In the genomic region with DNA sequence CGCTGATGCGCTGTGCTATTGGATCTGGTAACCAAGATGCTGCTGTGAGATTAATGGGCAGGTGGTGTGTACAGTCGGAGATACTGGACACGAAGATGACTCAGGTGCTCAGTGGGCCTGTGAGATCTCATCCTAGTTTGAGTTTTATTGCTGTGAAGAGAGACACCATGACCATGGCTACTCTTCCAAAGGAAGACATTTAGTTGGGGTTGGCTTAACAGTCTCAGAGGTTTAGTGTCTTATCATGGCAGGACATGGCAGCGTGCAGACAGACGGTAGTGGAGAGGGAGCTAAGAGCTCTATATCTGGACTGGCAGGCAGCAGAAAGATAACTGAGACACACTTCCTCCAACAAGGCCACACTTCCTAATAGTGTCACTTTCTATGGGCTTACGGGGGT, we compare ENCODE assay signal across 20 mouse cellular contexts. TPM values are rescaled to one million over a fixed set of nuclear protein-coding genes. Genes with fewer than 3 reads are reported as not detected.
DNase-seq lines count a peak whose midpoint lies in the region; ATAC-seq and TF ChIP-seq lines count a peak whose summit lies in the region.
"Had no signal": no experiment of that assay in that cellular context is flagged by ENCODE, and none has a peak within 500 bp of the region (broad histone marks: within the 10 kb centered on the region; RNA-seq: fewer than 3 reads in every experiment).

No protein-coding gene starts in this region.

- H3K36me3 ChIP-seq in heart, embryonic 11.5 days (ENCODE audit: control insufficient read depth, insufficient read depth, low read length), result peaks cover 16% of the 10 kb centered on the region
- H3K36me3 ChIP-seq in MEL (ENCODE audit: control insufficient read depth in 1 of 2, insufficient read depth in 2 of 2, low read length in 2 of 2), result peaks cover 0 to 23% of the 10 kb centered on the region in 2 experiments; a peak in 2 of 4 replicates
- H3K36me3 ChIP-seq in erythroblast, embryonic 14.5 days (ENCODE audit: control insufficient read depth), result peaks cover 72% of the 10 kb centered on the region
- peaks cover 19% of the 10 kb centered on the region for H3K36me3 ChIP-seq in liver, embryonic 16.5 days (ENCODE audit: control insufficient read depth, insufficient read depth)
- H3K36me3 ChIP-seq in forebrain, embryonic 14.5 days (ENCODE audit: control insufficient read depth, insufficient read depth, low read length), result peaks cover 52% of the 10 kb centered on the region

- no peak overlapping the region; the same call in 1 of the 2 replicates for H3K27ac ChIP-seq in heart, embryonic 11.5 days (ENCODE audit: low read depth, low read length)
- H3K27ac ChIP-seq in MEL (ENCODE audit: control insufficient read depth, low read depth, low read length), result peak overlapping the region; percentile 98
- H3K27ac ChIP-seq in liver, embryonic 16.5 days (ENCODE audit: low read length), result peak overlapping the region; percentile 97
- H3K27ac ChIP-seq in forebrain, embryonic 14.5 days (ENCODE audit: low read depth, low read length), result no peak overlapping the region
- H3K27ac ChIP-seq: heart, embryonic 15.5 days; hindbrain, embryonic 12.5 days; neural tube, embryonic 12.5 days had no signal

- TF ChIP-seq EP300 in MEL (IDR thresholded peaks at IDR 0.05; ENCODE audit: low read depth in 1 of 2, low read length in 2 of 2), result peak; percentile 96

- H3K4me2 ChIP-seq in heart, embryonic 11.5 days, result no peak overlapping the region
- peak overlapping the region; percentile 46 for H3K4me2 ChIP-seq in liver, embryonic 16.5 days (ENCODE audit: low read depth, low read length)
- no peak overlapping the region for H3K4me2 ChIP-seq in forebrain, embryonic 14.5 days (ENCODE audit: low read length)
- H3K4me2 ChIP-seq: heart, embryonic 15.5 days; hindbrain, embryonic 12.5 days; neural tube, embryonic 12.5 days had no signal

- DNase-seq in heart, postnatal 4 days, result no peak
- DNase-seq in MEL (ENCODE audit: low read depth, low spot score), result peak; percentile 90
- no peak for DNase-seq in forebrain, embryonic 14.5 days (ENCODE audit: low spot score)
- DNase-seq in cerebellum, adult 8-10 months, result no peak
- no peak for DNase-seq in yolk sac, embryonic 10.5 days (ENCODE audit: low spot score)
- DNase-seq: cerebellum, adult 9-10 months; embryo, embryonic 11 days; gastrocnemius, postnatal 36 days; kidney, adult 11 months; kidney, postnatal 14 days; lung, adult 18-20 months; lung, postnatal 36 days; right cerebral cortex, postnatal 4 days; thymus, postnatal 36 days had no signal

- H3K9me3 ChIP-seq in heart, embryonic 11.5 days (replicated peaks; ENCODE audit: control insufficient read depth, low read length), result no peaks in the 10 kb centered on the region
- no peaks in the 10 kb centered on the region for H3K9me3 ChIP-seq in MEL (replicated peaks; ENCODE audit: insufficient read depth, low read length)
- H3K9me3 ChIP-seq in erythroblast, embryonic 14.5 days (ENCODE audit: control insufficient read depth, low read length), result peaks cover 6% of the 10 kb centered on the region
- no peaks in the 10 kb centered on the region for H3K9me3 ChIP-seq in liver, embryonic 16.5 days (replicated peaks; ENCODE audit: control insufficient read depth, low read length)
- no peaks in the 10 kb centered on the region for H3K9me3 ChIP-seq in forebrain, embryonic 14.5 days (replicated peaks; ENCODE audit: control insufficient read depth, low read length)
- H3K9me3 ChIP-seq: heart, embryonic 15.5 days; hindbrain, embryonic 12.5 days; neural tube, embryonic 12.5 days had no signal

- no peak for TF ChIP-seq RAD21 in MEL (IDR thresholded peaks at IDR 0.05; ENCODE audit: low read depth, low read length)

- no peaks in the 10 kb centered on the region for H3K27me3 ChIP-seq in heart, embryonic 11.5 days (ENCODE audit: control insufficient read depth, insufficient read depth, low read length)
- no peaks in the 10 kb centered on the region for H3K27me3 ChIP-seq in MEL (ENCODE audit: control insufficient read depth in 1 of 2, insufficient read depth in 2 of 2, low read length in 2 of 2)
- H3K27me3 ChIP-seq in erythroblast, embryonic 14.5 days (ENCODE audit: control insufficient read depth), result no peaks in the 10 kb centered on the region
- no peaks in the 10 kb centered on the region for H3K27me3 ChIP-seq in liver, embryonic 16.5 days (ENCODE audit: control insufficient read depth, insufficient read depth, low read depth, low read length)
- H3K27me3 ChIP-seq in forebrain, embryonic 14.5 days (replicated peaks; ENCODE audit: control insufficient read depth, insufficient read depth, low read length), result no peaks in the 10 kb centered on the region
- H3K27me3 ChIP-seq: heart, embryonic 15.5 days; hindbrain, embryonic 12.5 days; neural tube, embryonic 12.5 days had no signal

- no peaks in the 10 kb centered on the region for H3K79me2 ChIP-seq in MEL (ENCODE audit: control insufficient read depth, insufficient read depth, low read length, poor library complexity)

- H3K9ac ChIP-seq in heart, embryonic 11.5 days (ENCODE audit: low read depth, low read length), result no peak overlapping the region
- H3K9ac ChIP-seq in MEL (ENCODE audit: control insufficient read depth, low read depth, low read length, poor library complexity, severe bottlenecking), result peak overlapping the region; percentile 27; the same call in 1 of the 2 replicates
- H3K9ac ChIP-seq in liver, embryonic 16.5 days (ENCODE audit: low read depth, low read length), result peak overlapping the region; percentile 52
- no peak overlapping the region for H3K9ac ChIP-seq in forebrain, embryonic 14.5 days (ENCODE audit: low read length)
- H3K9ac ChIP-seq: heart, embryonic 15.5 days; hindbrain, embryonic 12.5 days; neural tube, embryonic 12.5 days had no signal

- TF ChIP-seq CTCF in MEL (IDR thresholded peaks at IDR 0.05 in 2 of 3, conservative IDR thresholded peaks at IDR 0.05 in 1 of 3; ENCODE audit: control insufficient read depth in 1 of 3, insufficient read depth in 1 of 3, low read depth in 2 of 3, low read length in 3 of 3, poor library complexity in 1 of 3, severe bottlenecking in 1 of 3), result no peak

- peaks cover 7% of the 10 kb centered on the region; the same call in 1 of the 2 replicates for H3K4me1 ChIP-seq in heart, embryonic 11.5 days (ENCODE audit: control insufficient read depth, insufficient read depth, low read length)
- peaks cover 2 to 20% of the 10 kb centered on the region in 2 experiments for H3K4me1 ChIP-seq in MEL (ENCODE audit: control insufficient read depth in 1 of 2, insufficient read depth in 2 of 2, low read length in 2 of 2)
- H3K4me1 ChIP-seq in erythroblast, embryonic 14.5 days (ENCODE audit: control insufficient read depth), result peaks cover 83% of the 10 kb centered on the region
- H3K4me1 ChIP-seq in liver, embryonic 16.5 days (ENCODE audit: control insufficient read depth, low read depth, low read length), result peaks cover 59% of the 10 kb centered on the region
- no peaks in the 10 kb centered on the region for H3K4me1 ChIP-seq in forebrain, embryonic 14.5 days (ENCODE audit: control insufficient read depth, insufficient read depth, low read length)
- H3K4me1 ChIP-seq: heart, embryonic 15.5 days; hindbrain, embryonic 12.5 days; neural tube, embryonic 12.5 days had no signal

- WGBS in heart, embryonic 11.5 days (ENCODE audit: insufficient replicate concordance), result 56% methylated on average over 7 of the region's 7 CpGs
- WGBS in liver, embryonic 16.5 days (ENCODE audit: insufficient replicate concordance), result 31% methylated on average over 7 of the region's 7 CpGs
- WGBS in forebrain, embryonic 14.5 days, result 96% methylated on average over 7 of the region's 7 CpGs

- no peak overlapping the region for H3K4me3 ChIP-seq in heart, embryonic 11.5 days (ENCODE audit: low read depth, low read length)
- peak overlapping the region in 1 of 2 experiments; percentile 31; a peak in 1 of 4 replicates for H3K4me3 ChIP-seq in MEL (ENCODE audit: control insufficient read depth in 1 of 2, insufficient read depth in 1 of 2, low read depth in 2 of 2, low read length in 2 of 2)
- peak overlapping the region; percentile 41 for H3K4me3 ChIP-seq in erythroblast, embryonic 14.5 days (replicated peaks)
- no peak overlapping the region for H3K4me3 ChIP-seq in liver, embryonic 16.5 days (ENCODE audit: low read depth, low read length)
- H3K4me3 ChIP-seq in forebrain, embryonic 14.5 days (ENCODE audit: low read depth, low read length), result no peak overlapping the region
- H3K4me3 ChIP-seq: heart, embryonic 15.5 days; hindbrain, embryonic 12.5 days; neural tube, embryonic 12.5 days had no signal

- peak; percentile 76 for ATAC-seq in heart, embryonic 11.5 days (replicated peaks; ENCODE audit: insufficient number of reproducible peaks, low FRiP score, low TSS enrichment)
- peak; percentile 88 for ATAC-seq in liver, embryonic 16.5 days (ENCODE audit: low read depth)
- no peak for ATAC-seq in forebrain, embryonic 14.5 days

- TF ChIP-seq POLR2A in MEL (IDR thresholded peaks at IDR 0.05; ENCODE audit: control insufficient read depth in 1 of 2, insufficient read depth in 1 of 2, low read depth in 1 of 2, low read length in 2 of 2, poor library complexity in 1 of 2), result no peak

RNA-seq across cellular contexts. Expression of a gene that starts 33.9 kb away (rescaled TPM):
- 63.1 and 66.9 TPM in 2 replicates for polyA plus RNA-seq in heart, embryonic 11.5 days (2014; fragmentation: Nextera tagmentation; extraction: Ambion mirVana)
- 10 to 100 TPM; 24.0 to 29.8 TPM for total RNA-seq in heart, postnatal 4 days (2021)
- total RNA-seq in MEL (2012; rRNA removed), result 65.0 and 67.6 TPM in 2 replicates
- polyA plus RNA-seq in MEL (2012; ENCODE audit: insufficient read depth in 1 of 2, insufficient read length in 2 of 2, low read depth in 1 of 2, low replicate concordance in 2 of 2, missing spikeins in 1 of 2), result 100 to 1,000 TPM in 1 of 2 experiments, not detected in 1; 101 TPM
- 0.75 and 0.92 TPM in 2 replicates for polyA plus RNA-seq in erythroblast, embryonic 14.5 days (2012)
- 59.4 and 63.0 TPM in 2 replicates for polyA plus RNA-seq in liver, embryonic 16.5 days (2015; fragmentation: Nextera tagmentation; extraction: Ambion mirVana)
- 78.9 and 94.5 TPM in 2 replicates for polyA plus RNA-seq in forebrain, embryonic 14.5 days (2014; fragmentation: Nextera tagmentation; extraction: Ambion mirVana)

RNA-seq across cellular contexts. Expression of a gene that starts 35.9 kb away (rescaled TPM):
- polyA plus RNA-seq in heart, embryonic 11.5 days (2014; fragmentation: Nextera tagmentation; extraction: Ambion mirVana), result 22.2 and 22.9 TPM in 2 replicates
- total RNA-seq in heart, postnatal 4 days (2021), result 10 to 100 TPM; 10.3 to 11.2 TPM
- 7.1 and 9.2 TPM in 2 replicates for total RNA-seq in MEL (2012; rRNA removed)
- 10 to 100 TPM in 1 of 2 experiments, not detected in 1; 12.8 TPM for polyA plus RNA-seq in MEL (2012; ENCODE audit: insufficient read depth in 1 of 2, insufficient read length in 2 of 2, low read depth in 1 of 2, low replicate concordance in 2 of 2, missing spikeins in 1 of 2)
- polyA plus RNA-seq in erythroblast, embryonic 14.5 days (2012), result 0.38 and 0.41 TPM in 2 replicates
- polyA plus RNA-seq in liver, embryonic 16.5 days (2015; fragmentation: Nextera tagmentation; extraction: Ambion mirVana), result 19.6 and 22.6 TPM in 2 replicates
- polyA plus RNA-seq in forebrain, embryonic 14.5 days (2014; fragmentation: Nextera tagmentation; extraction: Ambion mirVana), result 55.1 and 65.0 TPM in 2 replicates

RNA-seq across cellular contexts. Expression of a gene that starts 36.4 kb away (rescaled TPM):
- polyA plus RNA-seq in heart, embryonic 11.5 days (2014; fragmentation: Nextera tagmentation; extraction: Ambion mirVana), result 34.2 and 37.3 TPM in 2 replicates
- total RNA-seq in heart, postnatal 4 days (2021), result 10 to 100 TPM; 14.2 to 14.8 TPM
- 23.3 and 24.0 TPM in 2 replicates for total RNA-seq in MEL (2012; rRNA removed)
- 10 to 100 TPM in 1 of 2 experiments, not detected in 1; 46.7 TPM for polyA plus RNA-seq in MEL (2012; ENCODE audit: insufficient read depth in 1 of 2, insufficient read length in 2 of 2, low read depth in 1 of 2, low replicate concordance in 2 of 2, missing spikeins in 1 of 2)
- 0.22 and 0.31 TPM in 2 replicates for polyA plus RNA-seq in erythroblast, embryonic 14.5 days (2012)
- 12.6 and 13.2 TPM in 2 replicates for polyA plus RNA-seq in liver, embryonic 16.5 days (2015; fragmentation: Nextera tagmentation; extraction: Ambion mirVana)
- polyA plus RNA-seq in forebrain, embryonic 14.5 days (2014; fragmentation: Nextera tagmentation; extraction: Ambion mirVana), result 49.2 and 54.9 TPM in 2 replicates

RNA-seq across cellular contexts. Expression of a gene that starts 43.2 kb away (rescaled TPM):
- 9.8 and 9.9 TPM in 2 replicates for polyA plus RNA-seq in heart, embryonic 11.5 days (2014; fragmentation: Nextera tagmentation; extraction: Ambion mirVana)
- total RNA-seq in heart, postnatal 4 days (2021), result 1 to 10 TPM; 6.0 to 7.1 TPM
- total RNA-seq in MEL (2012; rRNA removed), result 6.1 and 6.5 TPM in 2 replicates
- 1 to 10 TPM in 1 of 2 experiments, not detected in 1; 9.7 TPM for polyA plus RNA-seq in MEL (2012; ENCODE audit: insufficient read depth in 1 of 2, insufficient read length in 2 of 2, low read depth in 1 of 2, low replicate concordance in 2 of 2, missing spikeins in 1 of 2)
- 0.13 and 0.22 TPM in 2 replicates for polyA plus RNA-seq in erythroblast, embryonic 14.5 days (2012)
- polyA plus RNA-seq in liver, embryonic 16.5 days (2015; fragmentation: Nextera tagmentation; extraction: Ambion mirVana), result 7.8 and 7.9 TPM in 2 replicates
- 10.0 and 10.1 TPM in 2 replicates for polyA plus RNA-seq in forebrain, embryonic 14.5 days (2014; fragmentation: Nextera tagmentation; extraction: Ambion mirVana)

RNA-seq across cellular contexts. Expression of a gene that starts 59.0 kb away (rescaled TPM):
- polyA plus RNA-seq in heart, embryonic 11.5 days (2014; fragmentation: Nextera tagmentation; extraction: Ambion mirVana), result 319 and 338 TPM in 2 replicates
- total RNA-seq in heart, postnatal 4 days (2021), result 100 to 1,000 TPM; 130 to 150 TPM
- total RNA-seq in MEL (2012; rRNA removed), result not detected in 2 replicates
- not detected for polyA plus RNA-seq in MEL (2012; ENCODE audit: insufficient read depth in 1 of 2, insufficient read length in 2 of 2, low read depth in 1 of 2, low replicate concordance in 2 of 2, missing spikeins in 1 of 2)
- polyA plus RNA-seq in erythroblast, embryonic 14.5 days (2012), result not detected in 2 replicates
- 1.7 and 2.7 TPM in 2 replicates for polyA plus RNA-seq in liver, embryonic 16.5 days (2015; fragmentation: Nextera tagmentation; extraction: Ambion mirVana)
- 0.70 TPM in 1 of 2 replicates, not detected in the other for polyA plus RNA-seq in forebrain, embryonic 14.5 days (2014; fragmentation: Nextera tagmentation; extraction: Ambion mirVana)

Comparison
In these comparisons a context has a peak if more than half of its experiments do, and no peak if none do; other contexts are left out.
1. H3K27ac ChIP-seq: peak in MEL (single experiment) and liver, embryonic 16.5 days (single experiment); none in heart, embryonic 11.5 days (single experiment) and forebrain, embryonic 14.5 days (single experiment).
2. H3K9ac ChIP-seq: peak in MEL (single experiment) and liver, embryonic 16.5 days (single experiment); none in heart, embryonic 11.5 days (single experiment) and forebrain, embryonic 14.5 days (single experiment).